Mouse (Mus musculus): ENCODE measurements around the gene Tdrd1.

GRCm38 (mm10) chr19:56874601-56875315, 48.7 kb downstream of the Tdrd1 start:
- TF ChIP-seq POLR2A (IDR thresholded peaks at IDR 0.05; ENCODE audit: control insufficient read depth, extremely low read depth, insufficient read depth, low read length, poor library complexity) (no peak), CTCF (IDR thresholded peaks at IDR 0.05; ENCODE audit: borderline replicate concordance, control insufficient read depth, extremely low read depth, insufficient read depth, low read length, poor library complexity) (no peak)
